In genomic region chr7:134376786-134377185, GRCm38 (mm10) we compare ENCODE assay signal across 13 mouse cellular contexts. TPM values are rescaled to one million over a fixed set of nuclear protein-coding genes. Genes with fewer than 3 reads are reported as not detected.
A peak's percentile ranks its signal among the peaks of the same experiment; 100 is the strongest.
DNase-seq lines count a peak whose midpoint lies in the region; ATAC-seq and TF ChIP-seq lines count a peak whose summit lies in the region.
"Had no signal": no experiment of that assay in that cellular context is flagged by ENCODE, and none has a peak within 500 bp of the region (broad histone marks: within the 10 kb centered on the region; RNA-seq: fewer than 3 reads in every experiment).

No protein-coding gene starts in this region.

- no peak overlapping the region for H3K27ac ChIP-seq in hindbrain, postnatal 0 days
- H3K27ac ChIP-seq in hindbrain, embryonic 11.5 days (ENCODE audit: low read depth, low read length): no peak overlapping the region
- no peak overlapping the region for H3K27ac ChIP-seq in limb, embryonic 14.5 days (replicated peaks; ENCODE audit: low read depth, low read length)
- H3K27ac ChIP-seq: heart, embryonic 13.5 days; liver, embryonic 14.5 days had no signal

- ATAC-seq in hindbrain, postnatal 0 days: no peak
- no peak for ATAC-seq in hindbrain, embryonic 11.5 days (ENCODE audit: low FRiP score)
- no peak for ATAC-seq in limb, embryonic 14.5 days (ENCODE audit: low FRiP score, low read depth)
- ATAC-seq: hindbrain, embryonic 16.5 days had no signal

- no peak for TF ChIP-seq CTCF in hindbrain, postnatal 0 days (IDR thresholded peaks at IDR 0.05; ENCODE audit: low read depth)

- H3K9me3 ChIP-seq in hindbrain, postnatal 0 days (ENCODE audit: low read length): no peaks in the 10 kb centered on the region
- no peaks in the 10 kb centered on the region for H3K9me3 ChIP-seq in hindbrain, embryonic 11.5 days (ENCODE audit: control insufficient read depth, low read length)
- H3K9me3 ChIP-seq in limb, embryonic 14.5 days (ENCODE audit: control insufficient read depth, low read length): no peaks in the 10 kb centered on the region
- H3K9me3 ChIP-seq: heart, embryonic 13.5 days had no signal

- no peak for TF ChIP-seq POLR2A in limb, embryonic 14.5 days (IDR thresholded peaks at IDR 0.05; ENCODE audit: borderline replicate concordance, extremely low read depth, insufficient read depth, insufficient read length)

- H3K4me2 ChIP-seq in hindbrain, postnatal 0 days (ENCODE audit: low read depth, low read length): no peak overlapping the region
- no peak overlapping the region for H3K4me2 ChIP-seq in hindbrain, embryonic 11.5 days (replicated peaks; ENCODE audit: low read depth, low read length)
- H3K4me2 ChIP-seq in limb, embryonic 14.5 days (replicated peaks; ENCODE audit: low read depth, low read length, severe bottlenecking): no peak overlapping the region
- H3K4me2 ChIP-seq: heart, embryonic 13.5 days had no signal

- peak; percentile 53 for DNase-seq in hindbrain, postnatal 0 days (ENCODE audit: low spot score)
- no peak for DNase-seq in hindbrain, embryonic 11.5 days (ENCODE audit: low spot score)
- peak; percentile 6 for DNase-seq in retina, postnatal 1 day
- DNase-seq in retina, embryonic 14.5 days (ENCODE audit: low spot score): no peak
- DNase-seq in layer of hippocampus, adult 18-20 months (ENCODE audit: low spot score in 2 of 2): peak; percentile 18 to 52
- peak; percentile 15 for DNase-seq in limb, embryonic 14.5 days (ENCODE audit: low spot score)
- no peak for DNase-seq in thymus, postnatal 10 days (ENCODE audit: low spot score in 2 of 2)
- DNase-seq: adrenal gland, adult 2 months had no signal

- H3K4me3 ChIP-seq in hindbrain, postnatal 0 days (ENCODE audit: low read length): no peak overlapping the region
- H3K4me3 ChIP-seq in hindbrain, embryonic 11.5 days (ENCODE audit: low read depth, low read length): no peak overlapping the region
- no peak overlapping the region for H3K4me3 ChIP-seq in limb, embryonic 14.5 days (replicated peaks; ENCODE audit: low read length)
- H3K4me3 ChIP-seq: heart, embryonic 13.5 days had no signal

- no peaks in the 10 kb centered on the region for H3K27me3 ChIP-seq in hindbrain, postnatal 0 days (ENCODE audit: insufficient read depth, low read length)
- no peaks in the 10 kb centered on the region for H3K27me3 ChIP-seq in hindbrain, embryonic 11.5 days (ENCODE audit: control insufficient read depth, insufficient read depth, low read length)
- H3K27me3 ChIP-seq in limb, embryonic 14.5 days (ENCODE audit: control insufficient read depth, insufficient read depth, low read length): no peaks in the 10 kb centered on the region
- H3K27me3 ChIP-seq: CH12.LX; heart, embryonic 13.5 days had no signal

- 49% methylated on average over 7 of the region's 7 CpGs for WGBS in hindbrain, postnatal 0 days
- WGBS in hindbrain, embryonic 11.5 days: 79% methylated on average over 7 of the region's 7 CpGs
- 58% methylated on average over 7 of the region's 7 CpGs for WGBS in limb, embryonic 14.5 days

- no peaks in the 10 kb centered on the region for H3K36me3 ChIP-seq in hindbrain, postnatal 0 days (ENCODE audit: insufficient read depth, low read length)
- no peaks in the 10 kb centered on the region for H3K36me3 ChIP-seq in hindbrain, embryonic 11.5 days (ENCODE audit: control insufficient read depth, insufficient read depth, low read length)
- H3K36me3 ChIP-seq in limb, embryonic 14.5 days (ENCODE audit: control insufficient read depth, insufficient read depth, low read length): no peaks in the 10 kb centered on the region
- H3K36me3 ChIP-seq: heart, embryonic 13.5 days had no signal

- H3K4me1 ChIP-seq in hindbrain, postnatal 0 days (ENCODE audit: insufficient read depth, low read length): peaks cover 4% of the 10 kb centered on the region; the same call in 1 of the 2 replicates
- H3K4me1 ChIP-seq in hindbrain, embryonic 11.5 days (replicated peaks; ENCODE audit: control insufficient read depth, insufficient read depth, low read length): no peaks in the 10 kb centered on the region
- peaks cover 25% of the 10 kb centered on the region for H3K4me1 ChIP-seq in limb, embryonic 14.5 days (ENCODE audit: control insufficient read depth, insufficient read depth, low read length)

- H3K9ac ChIP-seq in hindbrain, postnatal 0 days (replicated peaks; ENCODE audit: low read length): no peak overlapping the region
- H3K9ac ChIP-seq in hindbrain, embryonic 11.5 days (ENCODE audit: low read depth, low read length): no peak overlapping the region
- no peak overlapping the region for H3K9ac ChIP-seq in limb, embryonic 14.5 days (ENCODE audit: low read depth, low read length, severe bottlenecking)
- H3K9ac ChIP-seq: heart, embryonic 13.5 days; liver, embryonic 14.5 days had no signal

RNA-seq across cellular contexts. Expression of gene D7Ertd443e, which starts 8.7 kb away (rescaled TPM):
- 0.16 and 0.25 TPM in 2 replicates for total RNA-seq in hindbrain, postnatal 0 days (2014; rRNA removed)
- 0.40 and 0.41 TPM in 2 replicates for polyA plus RNA-seq in hindbrain, postnatal 0 days (2015; fragmentation: Nextera tagmentation; extraction: Ambion mirVana)
- 0.04 and 0.08 TPM in 2 replicates for polyA plus RNA-seq in hindbrain, embryonic 11.5 days (2014; fragmentation: Nextera tagmentation; extraction: Ambion mirVana)
- total RNA-seq in layer of hippocampus, adult 18-20 months (2021): 1 to 10 TPM; 6.4 to 6.7 TPM
- 0.76 and 1.1 TPM in 2 replicates for polyA plus RNA-seq in limb, embryonic 14.5 days (2012; rRNA removed)
- polyA plus RNA-seq in limb, embryonic 14.5 days (2014; fragmentation: Nextera tagmentation; extraction: Ambion mirVana): 1.2 and 1.3 TPM in 2 replicates
- total RNA-seq: CH12.LX; gastrocnemius, adult 8-10 months had no signal

Comparison
In these comparisons a context has a peak if more than half of its experiments do, and no peak if none do; other contexts are left out.
1. DNase-seq: peak in hindbrain, postnatal 0 days (single experiment), retina, postnatal 1 day (single experiment), layer of hippocampus, adult 18-20 months (2 of 2) and limb, embryonic 14.5 days (single experiment); none in hindbrain, embryonic 11.5 days (single experiment), retina, embryonic 14.5 days (single experiment) and thymus, postnatal 10 days (0 of 2).